Mouse (Mus musculus) liver, embryonic 16.5 days (tissue): ENCODE measurements around the gene Zfp385a. TPM values are rescaled to one million over a fixed set of nuclear protein-coding genes. Genes with fewer than 3 reads are reported as not detected.

Experiments used
- ATAC-seq: fragments of 200-750 bp; cut with Nextera tagmentation; 2 replicates; pipeline ENCODE4 v1.8.0; 2017; ENCODE audit warnings: low read depth, mild to moderate bottlenecking, moderate number of reproducible peaks, moderate library complexity
- H3K27ac ChIP-seq: fragments of 300-500 bp; sonication (generic); 2 replicates; pipeline ENCODE4 v1.5.1; 2014; ENCODE audit warnings: mild to moderate bottlenecking, low read length
- H3K27me3 ChIP-seq: fragments of 300-500 bp; sonication (generic); 2 replicates; pipeline ENCODE4 v1.6.1; 2014; ENCODE audit warnings: low read depth, low read length, mixed read lengths; ENCODE audit not compliant: control insufficient read depth, insufficient read depth
- H3K36me3 ChIP-seq: fragments of 300-500 bp; sonication (generic); 2 replicates; pipeline ENCODE4 v1.6.1; 2014; ENCODE audit warnings: mild to moderate bottlenecking; ENCODE audit not compliant: control insufficient read depth, insufficient read depth
- H3K4me1 ChIP-seq: fragments of 300-500 bp; sonication (generic); 2 replicates; pipeline ENCODE4 v1.6.1; 2014; ENCODE audit warnings: low read depth, low read length, mixed read lengths; ENCODE audit not compliant: control insufficient read depth
- H3K4me2 ChIP-seq: fragments of 300-500 bp; sonication (generic); 2 replicates; pipeline ENCODE4 v1.6.1; 2014; ENCODE audit warnings: low read depth, low read length, mixed read lengths
- H3K4me3 ChIP-seq: fragments of 300-500 bp; sonication (generic); 2 replicates; pipeline ENCODE4 v1.5.1; 2014; ENCODE audit warnings: low read depth, mild to moderate bottlenecking, low read length
- H3K9ac ChIP-seq: fragments of 300-500 bp; sonication (generic); 2 replicates; pipeline ENCODE4 v1.6.1; 2014; ENCODE audit warnings: low read depth, low read length
- H3K9me3 ChIP-seq: fragments of 300-500 bp; sonication (generic); replicated peaks from 2 replicates; pipeline ENCODE4 v1.6.1; 2016; ENCODE audit warnings: low read length; ENCODE audit not compliant: control insufficient read depth
- WGBS: fragments of 180-500 bp; shearing (Covaris S2); extraction: QIAGEN DNeasy Blood & Tissue Kit; methylation state at CpG from one replicate; pipeline ENCODE4 v1.1.7; 2014; ENCODE audit not compliant: insufficient replicate concordance; 5-methylcytosine and 5-hydroxymethylcytosine counted together
- polyA plus RNA-seq: library from polyadenylated mRNA; unstranded; fragments of >200 nt; fragmentation: Nextera tagmentation; extraction: Ambion mirVana; gene quantifications from 2 replicates; pipeline ENCODE4 v1.2.1, GENCODE M21; 2015

Gene Zfp385a
- polyA plus RNA-seq, 1 experiment from 2014 or later: 7.0 TPM

GRCm38 (mm10) chr15:103358278-103359121 is 18.6 kb upstream of the Zfp385a start:
- WGBS: 15% methylated on average over 4 of the region's 4 CpGs
- ATAC-seq: peak; percentile 9; the same call in 1 of the 2 replicates

DNA sequence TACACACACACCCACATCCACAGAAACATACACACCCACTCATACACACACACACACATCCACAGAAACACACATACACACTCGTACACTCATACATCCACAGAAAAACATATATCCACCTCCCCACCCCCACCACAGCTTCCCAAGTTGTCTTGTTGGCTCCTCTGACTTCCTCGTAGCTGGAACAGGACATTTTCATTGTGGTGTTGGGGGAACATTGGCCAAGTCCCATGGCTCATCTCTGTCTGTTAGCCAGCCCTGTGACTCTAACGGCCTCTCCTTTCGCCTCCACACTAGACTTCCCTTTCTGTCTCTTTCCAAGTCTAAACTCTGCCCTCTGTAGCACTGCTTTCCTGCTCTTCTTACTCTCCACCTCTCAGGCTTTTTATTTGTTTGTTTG is 17.9 kb upstream of the Zfp385a start:
- H3K9ac ChIP-seq: no peak overlapping the region
- H3K27me3 ChIP-seq: no peaks in the 10 kb centered on the region
- 55% methylated on average over 4 of the region's 4 CpGs for WGBS
- no peaks in the 10 kb centered on the region for H3K9me3 ChIP-seq
- H3K4me2 ChIP-seq: no peak overlapping the region
- peaks cover 37% of the 10 kb centered on the region for H3K4me1 ChIP-seq
- H3K27ac ChIP-seq: no peak overlapping the region; the same call in 1 of the 2 replicates
- H3K4me3 ChIP-seq: no peak overlapping the region
- no peak for ATAC-seq
- peaks cover 9% of the 10 kb centered on the region; the same call in 1 of the 2 replicates for H3K36me3 ChIP-seq

More at GRCm38 (mm10) chr15:103358278-103359121, 18.6 kb upstream of the Zfp385a start:
- Histone ChIP-seq H3K36me3 (peaks cover 9% of the 10 kb centered on the region; the same call in 1 of the 2 replicates), H3K27ac (no peak overlapping the region; the same call in 1 of the 2 replicates), H3K4me2 (no peak overlapping the region), H3K9ac (no peak overlapping the region), H3K4me3 (no peak overlapping the region), H3K9me3 (no peaks in the 10 kb centered on the region), H3K27me3 (no peaks in the 10 kb centered on the region), H3K4me1 (peaks cover 37% of the 10 kb centered on the region)

DNA sequence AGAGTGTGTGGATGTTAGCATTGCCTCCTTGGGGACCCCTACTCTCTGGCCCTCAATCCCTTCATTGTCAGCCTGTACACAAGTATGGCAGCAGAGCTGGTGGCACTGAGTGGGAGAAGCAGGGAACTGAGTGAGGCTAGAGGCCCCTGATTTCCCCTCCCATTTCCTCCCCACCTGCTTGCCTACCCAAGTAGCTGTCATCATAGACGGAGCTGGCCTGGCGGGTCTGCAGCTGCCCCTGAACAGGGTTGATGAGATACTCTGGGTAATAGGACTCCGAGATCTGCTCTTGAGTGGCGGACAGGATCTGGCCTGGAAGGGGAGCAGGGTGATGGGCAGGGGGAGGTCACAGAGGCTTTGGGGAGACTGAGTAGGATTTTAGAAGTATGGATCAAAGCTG is 16.2 kb upstream of the Zfp385a start:
- Histone ChIP-seq H3K27ac (no peak overlapping the region), H3K27me3 (no peaks in the 10 kb centered on the region), H3K4me1 (peaks cover 22% of the 10 kb centered on the region), H3K9ac (no peak overlapping the region), H3K9me3 (no peaks in the 10 kb centered on the region), H3K36me3 (peaks cover 18% of the 10 kb centered on the region), H3K4me2 (no peak overlapping the region), H3K4me3 (no peak overlapping the region)
- WGBS: 60% methylated on average over 4 of the region's 4 CpGs
- no peak for ATAC-seq

DNA sequence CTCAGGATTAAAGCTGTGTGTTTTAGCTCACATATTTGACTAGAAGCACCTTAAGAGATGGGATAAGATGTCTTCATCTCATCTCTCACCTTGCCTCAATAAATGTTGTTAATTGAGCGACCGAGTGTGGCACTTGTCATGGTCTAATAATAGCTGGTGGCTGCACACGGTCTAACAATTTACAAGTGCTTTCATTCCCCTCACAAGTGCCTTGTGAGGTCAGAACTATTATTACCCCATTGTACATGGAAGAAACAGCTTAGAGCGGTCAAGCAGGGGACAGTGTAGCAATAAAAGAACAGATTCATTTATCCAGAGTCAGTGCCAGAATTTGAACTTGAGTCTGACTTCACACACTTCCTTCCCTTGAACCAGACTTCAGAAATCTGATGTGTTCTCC is 15.5 kb upstream of the Zfp385a start:
- Histone ChIP-seq H3K9me3 (no peaks in the 10 kb centered on the region), H3K27me3 (no peaks in the 10 kb centered on the region), H3K27ac (no peak overlapping the region), H3K4me1 (peaks cover 21% of the 10 kb centered on the region), H3K36me3 (peaks cover 23% of the 10 kb centered on the region), H3K4me3 (no peak overlapping the region), H3K9ac (no peak overlapping the region), H3K4me2 (no peak overlapping the region)
- ATAC-seq: no peak
- WGBS: 76% methylated on average over 4 of the region's 4 CpGs

- peaks cover 17% of the 10 kb centered on the region for H3K4me1 ChIP-seq
- WGBS: 79% methylated on average over 2 of the region's 2 CpGs
Observed at GRCm38 (mm10) chr15:103354690-103355089, 14.8 kb upstream of the Zfp385a start.

DNA sequence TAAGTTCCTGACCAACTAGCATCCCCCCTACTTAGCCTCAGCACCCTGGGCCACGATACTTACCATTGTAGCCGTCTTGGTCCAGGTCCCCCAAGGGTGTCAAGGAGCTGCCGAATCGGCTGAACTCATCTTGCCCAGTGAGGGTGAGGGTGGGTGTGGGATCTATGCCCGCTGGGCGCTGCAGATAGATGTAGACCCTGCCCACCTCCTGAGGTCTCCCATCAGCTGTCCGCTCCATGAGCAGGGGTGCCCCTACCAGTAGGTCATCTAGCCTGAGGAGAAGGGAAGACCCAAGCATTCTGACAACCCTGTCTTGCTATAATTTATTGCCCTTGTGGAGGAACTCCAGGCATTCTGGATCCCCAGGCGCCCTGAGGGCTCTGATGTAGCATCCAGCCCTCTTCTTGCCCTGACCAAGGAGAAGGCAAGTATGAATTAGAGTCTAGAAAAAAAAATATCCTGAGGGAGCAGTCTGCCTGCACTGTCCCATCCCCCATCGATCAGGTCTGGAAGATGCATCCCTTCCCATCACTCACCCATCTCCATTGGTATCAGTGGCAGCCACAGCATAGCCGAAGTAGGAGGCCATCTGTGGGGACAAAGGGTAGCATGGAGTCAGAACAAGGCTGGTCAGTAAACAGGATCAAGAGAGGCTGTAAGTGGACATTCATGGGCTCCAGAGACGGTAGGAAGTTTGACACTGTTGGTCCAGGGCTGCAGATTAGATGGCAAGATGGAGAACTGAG is 13.8 kb upstream of the Zfp385a start:
- H3K9me3 ChIP-seq: no peaks in the 10 kb centered on the region
- H3K27ac ChIP-seq: no peak overlapping the region
- WGBS: 79% methylated on average over 11 of the region's 11 CpGs
- no peak for ATAC-seq
- no peak overlapping the region for H3K4me2 ChIP-seq
- H3K4me3 ChIP-seq: no peak overlapping the region
- peaks cover 7% of the 10 kb centered on the region for H3K4me1 ChIP-seq
- peaks cover 30% of the 10 kb centered on the region for H3K36me3 ChIP-seq
- H3K9ac ChIP-seq: no peak overlapping the region
- H3K27me3 ChIP-seq: no peaks in the 10 kb centered on the region

More at GRCm38 (mm10) chr15:103354690-103355089, 14.8 kb upstream of the Zfp385a start:
- no peak overlapping the region for H3K27ac ChIP-seq
- no peaks in the 10 kb centered on the region for H3K9me3 ChIP-seq
- H3K9ac ChIP-seq: no peak overlapping the region
- H3K27me3 ChIP-seq: no peaks in the 10 kb centered on the region
- peaks cover 23% of the 10 kb centered on the region for H3K36me3 ChIP-seq
- H3K4me2 ChIP-seq: no peak overlapping the region
- ATAC-seq: no peak
- no peak overlapping the region for H3K4me3 ChIP-seq

DNA sequence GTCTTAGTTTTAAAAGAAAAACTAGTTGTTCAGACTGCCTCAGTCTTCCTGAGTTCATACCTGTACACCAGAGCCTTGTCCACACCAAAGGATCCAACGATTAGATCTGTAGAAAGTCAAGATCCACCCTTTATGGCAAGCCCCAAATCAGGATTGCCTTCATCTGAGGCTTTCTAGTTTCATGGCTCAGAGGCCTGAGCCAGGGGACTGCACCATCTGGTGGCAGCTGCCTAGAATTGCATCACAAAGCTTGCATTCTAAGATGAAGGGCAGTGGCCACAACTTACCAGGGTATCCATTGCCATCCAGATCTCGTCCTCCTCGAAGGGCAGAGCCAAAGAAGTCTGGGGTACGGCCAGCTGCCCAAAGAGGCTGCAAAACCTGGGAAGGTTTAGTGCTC is 13.0 kb upstream of the Zfp385a start:
- H3K36me3 ChIP-seq: peaks cover 31% of the 10 kb centered on the region

GRCm38 (mm10) chr15:103347275-103347684 is 7.4 kb upstream of the Zfp385a start:
- WGBS: 0% methylated on average over 2 of the region's 2 CpGs

More for the DNA sequence above, 13.0 kb upstream of the Zfp385a start:
- Histone ChIP-seq H3K27ac (no peak overlapping the region), H3K9ac (no peak overlapping the region), H3K4me2 (no peak overlapping the region), H3K27me3 (no peaks in the 10 kb centered on the region), H3K9me3 (no peaks in the 10 kb centered on the region), H3K4me3 (no peak overlapping the region), H3K4me1 (no peaks in the 10 kb centered on the region)
- ATAC-seq: 0 out of 2 replicates have a peak, but pooled peaks have one; percentile 15
- 36% methylated on average over 4 of the region's 4 CpGs for WGBS

More at GRCm38 (mm10) chr15:103347275-103347684, 7.4 kb upstream of the Zfp385a start:
- peaks cover 21% of the 10 kb centered on the region for H3K36me3 ChIP-seq
- H3K4me2 ChIP-seq: no peak overlapping the region
- no peak overlapping the region for H3K27ac ChIP-seq
- H3K4me1 ChIP-seq: no peaks in the 10 kb centered on the region
- no peak overlapping the region for H3K4me3 ChIP-seq
- no peak; the same call in 1 of the 2 replicates for ATAC-seq
- H3K9me3 ChIP-seq: no peaks in the 10 kb centered on the region
- no peak overlapping the region for H3K9ac ChIP-seq
- no peaks in the 10 kb centered on the region for H3K27me3 ChIP-seq
